Mouse (Mus musculus): ENCODE data around the gene Ifi44. TPM values are rescaled to one million over a fixed set of nuclear protein-coding genes. Genes with fewer than 3 reads are reported as not detected.

Ifi44 gene
- polyA plus RNA-seq (2015; fragmentation: Nextera tagmentation; extraction: Ambion mirVana): 2.3 and 2.4 TPM in 2 replicates

- Histone ChIP-seq H3K27me3 (no peaks in the 10 kb centered on the region), H3K36me3 (no peaks in the 10 kb centered on the region), H3K9ac (no peak within 1 kb of the TSS), H3K9me3 (replicated peaks) (no peaks in the 10 kb centered on the region), H3K4me3 (replicated peaks) (no peak within 1 kb of the TSS), H3K4me1 (no peaks in the 10 kb centered on the region), H3K27ac (no peak within 1 kb of the TSS), H3K4me2 (no peak within 1 kb of the TSS)
- 53% methylated on average over 7 of the region's 7 CpGs for WGBS
- ATAC-seq (replicated peaks; ENCODE audit: low FRiP score): no peak
These were observed at the start of gene Ifi44 for GRCm38 (mm10) chr3:151749737-151750136. Gene Ifi44, minus strand, starts transcription at chr3:151749960.

GRCm38 (mm10) chr3:151788622-151789021 is 38.9 kb upstream of the Ifi44 start:
- H3K9ac ChIP-seq: no peak overlapping the region
- no peak overlapping the region for H3K4me2 ChIP-seq
- H3K36me3 ChIP-seq: no peaks in the 10 kb centered on the region
- H3K27ac ChIP-seq: no peak overlapping the region
- H3K27me3 ChIP-seq: no peaks in the 10 kb centered on the region
- WGBS: 84% methylated on average over 8 of the region's 8 CpGs
- no peak for ATAC-seq (replicated peaks; ENCODE audit: low FRiP score)
- H3K4me1 ChIP-seq: no peaks in the 10 kb centered on the region
- H3K4me3 ChIP-seq (replicated peaks): no peak overlapping the region
- no peaks in the 10 kb centered on the region for H3K9me3 ChIP-seq (replicated peaks)

- 0 out of 2 replicates have a peak, but pooled peaks have one; percentile 52 for ATAC-seq (replicated peaks; ENCODE audit: low FRiP score)
- WGBS: 66% methylated on average over 4 of the region's 4 CpGs
- no peaks in the 10 kb centered on the region for H3K27me3 ChIP-seq
- no peaks in the 10 kb centered on the region for H3K9me3 ChIP-seq (replicated peaks)
- no peaks in the 10 kb centered on the region for H3K36me3 ChIP-seq
- no peak overlapping the region for H3K4me2 ChIP-seq
- no peak overlapping the region for H3K9ac ChIP-seq
- H3K27ac ChIP-seq: no peak overlapping the region
- no peak overlapping the region for H3K4me3 ChIP-seq (replicated peaks)
- H3K4me1 ChIP-seq: no peaks in the 10 kb centered on the region
These were observed 25.3 kb upstream of the Ifi44 start for GRCm38 (mm10) chr3:151775089-151775488.

- Histone ChIP-seq H3K27me3 (no peaks in the 10 kb centered on the region), H3K9ac (no peak overlapping the region), H3K36me3 (no peaks in the 10 kb centered on the region), H3K4me2 (no peak overlapping the region), H3K4me1 (no peaks in the 10 kb centered on the region), H3K9me3 (replicated peaks) (no peaks in the 10 kb centered on the region), H3K27ac (no peak overlapping the region), H3K4me3 (replicated peaks) (no peak overlapping the region)
- no peak; the same call in 1 of the 2 replicates for ATAC-seq (replicated peaks; ENCODE audit: low FRiP score)
- WGBS: 63% methylated on average over 3 of the region's 3 CpGs
These were observed 21.3 kb upstream of the Ifi44 start for GRCm38 (mm10) chr3:151771074-151771473.

GRCm38 (mm10) chr3:151748514-151748913 is 1.2 kb downstream of the Ifi44 start:
- no peaks in the 10 kb centered on the region for H3K36me3 ChIP-seq
- H3K9ac ChIP-seq: no peak overlapping the region
- ATAC-seq (replicated peaks; ENCODE audit: low FRiP score): no peak
- no peak overlapping the region for H3K4me3 ChIP-seq (replicated peaks)
- no peak overlapping the region for H3K27ac ChIP-seq
- no peak overlapping the region for H3K4me2 ChIP-seq
- no peaks in the 10 kb centered on the region for H3K9me3 ChIP-seq (replicated peaks)
- no peaks in the 10 kb centered on the region for H3K27me3 ChIP-seq
- no peaks in the 10 kb centered on the region for H3K4me1 ChIP-seq
- WGBS: 91% methylated on average over 1 of the region's 1 CpGs

- Histone ChIP-seq H3K4me3 (replicated peaks) (no peak overlapping the region), H3K36me3 (no peaks in the 10 kb centered on the region), H3K27me3 (no peaks in the 10 kb centered on the region), H3K4me1 (no peaks in the 10 kb centered on the region), H3K27ac (no peak overlapping the region), H3K9me3 (replicated peaks) (no peaks in the 10 kb centered on the region), H3K4me2 (no peak overlapping the region), H3K9ac (no peak overlapping the region)
- no peak for ATAC-seq (replicated peaks; ENCODE audit: low FRiP score)
- whole genome bisulfite sequencing: 84% methylated on average over 8 of the region's 8 CpGs
These were observed 3.7 kb downstream of the Ifi44 start for GRCm38 (mm10) chr3:151746058-151746457.

GRCm38 (mm10) chr3:151742223-151742622 is 7.5 kb downstream of the Ifi44 start:
- H3K4me2 ChIP-seq: no peak overlapping the region
- ATAC-seq (replicated peaks; ENCODE audit: low FRiP score): no peak
- no peak overlapping the region for H3K9ac ChIP-seq
- H3K27me3 ChIP-seq: no peaks in the 10 kb centered on the region
- H3K27ac ChIP-seq: no peak overlapping the region
- WGBS: 52% methylated on average over 1 of the region's 1 CpGs
- H3K36me3 ChIP-seq: no peaks in the 10 kb centered on the region
- H3K4me3 ChIP-seq (replicated peaks): no peak overlapping the region
- no peaks in the 10 kb centered on the region for H3K9me3 ChIP-seq (replicated peaks)
- H3K4me1 ChIP-seq: no peaks in the 10 kb centered on the region

- Histone ChIP-seq H3K27me3 (no peaks in the 10 kb centered on the region), H3K4me2 (no peak overlapping the region), H3K9ac (no peak overlapping the region), H3K27ac (no peak overlapping the region), H3K4me3 (replicated peaks) (no peak overlapping the region), H3K9me3 (replicated peaks) (no peaks in the 10 kb centered on the region), H3K36me3 (no peaks in the 10 kb centered on the region), H3K4me1 (no peaks in the 10 kb centered on the region)
- no peak; the same call in 1 of the 2 replicates for ATAC-seq (replicated peaks; ENCODE audit: low FRiP score)
- WGBS: 28% methylated on average over 1 of the region's 1 CpGs
These were observed 33.5 kb downstream of the Ifi44 start for GRCm38 (mm10) chr3:151716246-151716645.

- Histone ChIP-seq H3K4me3 (replicated peaks) (no peak overlapping the region), H3K27ac (no peak overlapping the region), H3K4me1 (no peaks in the 10 kb centered on the region), H3K9me3 (replicated peaks) (no peaks in the 10 kb centered on the region), H3K36me3 (no peaks in the 10 kb centered on the region), H3K9ac (no peak overlapping the region), H3K27me3 (no peaks in the 10 kb centered on the region), H3K4me2 (no peak overlapping the region)
- ATAC-seq (replicated peaks; ENCODE audit: low FRiP score): no peak
- WGBS: 76% methylated on average over 4 of the region's 4 CpGs
These were observed 42.4 kb downstream of the Ifi44 start for GRCm38 (mm10) chr3:151707335-151707734.

Other genes starting within 250 kb of the Ifi44 start
- 0.12 TPM in 1 of 2 replicates, not detected in the other for gene Ifi44l, start 12.9 kb upstream of the Ifi44 start, polyA plus RNA-seq (2015; fragmentation: Nextera tagmentation; extraction: Ambion mirVana)
- 4.1 and 4.3 TPM in 2 replicates for gene Ptgfr, start 87.7 kb upstream of the Ifi44 start, polyA plus RNA-seq (2015; fragmentation: Nextera tagmentation; extraction: Ambion mirVana)